Mouse (Mus musculus) MEL (cell line): ENCODE data around the gene Slc35d2.
"Not testable (repeated sequence)": the region's sequence is repeated elsewhere in the genome, so short reads cannot be mapped to it uniquely, and the experiment has no call there.

Source experiments
- CHD2 ChIP-seq: IDR thresholded peaks from 2 replicates; pipeline ENCODE4 v1.6.1; 2011; ENCODE audit warnings: low read length, improper control_type of control experiment
- CTCF ChIP-seq, 3 experiments: IDR thresholded peaks in 2 of 3; conservative IDR thresholded peaks in 1 of 3; 2 replicates each; pipeline ENCODE4 v1.5.1; 2011 to 2012; ENCODE audit warnings: low read length in 3 of 3, low read depth in 2 of 3, mild to moderate bottlenecking in 2 of 3, improper control_type of control experiment in 1 of 3, inconsistent platforms in 1 of 3, mixed read lengths in 1 of 3, moderate library complexity in 1 of 3; ENCODE audit not compliant: control insufficient read depth in 1 of 3, insufficient read depth in 1 of 3, poor library complexity in 1 of 3, severe bottlenecking in 1 of 3
- EP300 ChIP-seq, 2 experiments: IDR thresholded peaks; 2 replicates each; pipeline ENCODE4 v1.6.1; 2011; ENCODE audit warnings: improper control_type of control experiment in 2 of 2, low read length in 2 of 2, low read depth in 1 of 2, mild to moderate bottlenecking in 1 of 2
- GATA1 ChIP-seq: IDR thresholded peaks from 2 replicates; pipeline ENCODE4 v1.6.1; 2011; ENCODE audit warnings: low read depth, low read length, improper control_type of control experiment
- HCFC1 ChIP-seq: IDR thresholded peaks from 2 replicates; pipeline ENCODE4 v1.6.1; 2012; ENCODE audit warnings: low read depth, mild to moderate bottlenecking, inconsistent platforms, low read length, improper control_type of control experiment, moderate library complexity
- MAX ChIP-seq: IDR thresholded peaks from 2 replicates; pipeline ENCODE4 v1.6.1; 2011; ENCODE audit warnings: low read length, improper control_type of control experiment
- MYC ChIP-seq: IDR thresholded peaks from 2 replicates; pipeline ENCODE4 v1.6.1; 2011; ENCODE audit warnings: low read depth, mild to moderate bottlenecking, low read length, improper control_type of control experiment, moderate library complexity
- POLR2A ChIP-seq, 2 experiments: IDR thresholded peaks; 2 replicates each; pipeline ENCODE4 v1.6.1; 2011 to 2012; ENCODE audit warnings: low read length in 2 of 2, mild to moderate bottlenecking in 2 of 2, control low read depth in 1 of 2, improper control_type of control experiment in 1 of 2, low read depth in 1 of 2, moderate library complexity in 1 of 2; ENCODE audit not compliant: control insufficient read depth in 1 of 2, insufficient read depth in 1 of 2, poor library complexity in 1 of 2
- SMC3 ChIP-seq: IDR thresholded peaks from 2 replicates; pipeline ENCODE4 v1.6.1; 2011; ENCODE audit warnings: low read depth, low read length, improper control_type of control experiment
- TAL1 ChIP-seq: IDR thresholded peaks from 2 replicates; pipeline ENCODE4 v1.6.1; 2012; ENCODE audit warnings: mild to moderate bottlenecking, inconsistent platforms, low read length, moderate library complexity, mixed read lengths
- UBTF ChIP-seq: IDR thresholded peaks from 2 replicates; pipeline ENCODE4 v1.6.1; 2012; ENCODE audit warnings: low read depth, mild to moderate bottlenecking, inconsistent platforms, low read length, improper control_type of control experiment, moderate library complexity, borderline replicate concordance; ENCODE audit not compliant: insufficient read depth

DNA sequence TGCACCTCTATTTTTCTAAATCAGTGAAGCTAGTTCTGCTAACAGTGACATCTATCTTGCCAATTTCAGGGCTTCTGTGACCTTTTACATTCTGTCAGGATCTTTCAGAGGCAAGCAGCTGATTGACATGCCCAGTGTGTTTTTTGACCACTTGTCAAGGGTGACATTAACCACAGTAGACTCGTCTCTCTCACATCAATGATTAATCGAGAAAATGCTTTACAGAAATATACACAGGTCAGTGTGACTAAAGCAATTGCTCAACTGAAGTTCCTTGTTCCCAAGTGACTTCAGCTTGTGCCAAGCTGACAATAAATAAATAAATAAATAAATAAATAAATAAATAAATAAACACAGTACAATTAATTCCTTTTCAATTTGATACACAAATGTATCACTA lies 76.9 kb downstream of the Slc35d2 start:
- not testable (repeated sequence) for TF ChIP-seq MYC; EP300 (IDR thresholded peaks at IDR 0.05; ENCODE audit: low read depth in 1 of 2, low read length in 2 of 2); POLR2A (IDR thresholded peaks at IDR 0.05; ENCODE audit: control insufficient read depth in 1 of 2, insufficient read depth in 1 of 2, low read depth in 1 of 2, low read length in 2 of 2, poor library complexity in 1 of 2); CTCF (IDR thresholded peaks at IDR 0.05 in 2 of 3, conservative IDR thresholded peaks at IDR 0.05 in 1 of 3; ENCODE audit: control insufficient read depth in 1 of 3, insufficient read depth in 1 of 3, low read depth in 2 of 3, low read length in 3 of 3, poor library complexity in 1 of 3, severe bottlenecking in 1 of 3); MAX; HCFC1; UBTF; GATA1; CHD2; TAL1; SMC3
